Comparison of ENCODE assay signal across 7 mouse cellular contexts in the genomic region with DNA sequence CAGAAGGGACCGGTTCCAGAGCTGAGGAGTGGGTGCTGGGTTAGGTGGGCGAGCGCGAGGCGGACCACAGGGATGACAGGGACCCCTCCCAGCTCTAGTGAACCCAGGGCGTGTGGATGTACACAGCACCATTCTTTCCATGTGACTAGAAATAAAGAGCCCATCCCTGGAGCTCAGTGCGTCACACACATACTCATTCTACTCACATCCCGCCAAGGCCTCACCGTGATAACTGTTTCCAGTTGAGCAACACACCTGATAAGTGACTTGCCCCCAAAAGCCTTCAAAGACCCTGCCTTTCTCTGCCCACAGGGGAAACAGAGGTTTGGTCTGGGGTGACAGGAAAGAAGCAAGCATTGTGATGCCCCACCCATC. TPM values are rescaled to one million over a fixed set of nuclear protein-coding genes. Genes with fewer than 3 reads are reported as not detected.
A peak's percentile ranks its signal among the peaks of the same experiment; 100 is the strongest.
DNase-seq lines count a peak whose midpoint lies in the region; ATAC-seq lines count a peak whose summit lies in the region.

No protein-coding gene starts in this region.

- peak overlapping the region; percentile 56 for H3K4me3 ChIP-seq in forebrain, embryonic 11.5 days (ENCODE audit: low read depth, low read length)
- peak overlapping the region; percentile 85 for H3K4me3 ChIP-seq in liver, embryonic 11.5 days (ENCODE audit: low read depth, low read length)
- peak overlapping the region; percentile 90 for H3K4me3 ChIP-seq in stomach, embryonic 15.5 days (replicated peaks)

- H3K9me3 ChIP-seq in forebrain, embryonic 11.5 days (ENCODE audit: control insufficient read depth, low read length): no peaks in the 10 kb centered on the region
- H3K9me3 ChIP-seq in liver, embryonic 11.5 days (ENCODE audit: control insufficient read depth, low read length): no peaks in the 10 kb centered on the region
- no peaks in the 10 kb centered on the region for H3K9me3 ChIP-seq in stomach, embryonic 15.5 days

- 3% methylated on average over 9 of the region's 9 CpGs for WGBS in forebrain, embryonic 11.5 days
- WGBS in liver, embryonic 11.5 days: 2% methylated on average over 9 of the region's 9 CpGs
- WGBS in stomach, embryonic 15.5 days: 3% methylated on average over 9 of the region's 9 CpGs

- H3K27ac ChIP-seq in forebrain, embryonic 11.5 days (ENCODE audit: low read depth, low read length): no peak overlapping the region
- no peak overlapping the region for H3K27ac ChIP-seq in liver, embryonic 11.5 days (ENCODE audit: low read depth, low read length)
- no peak overlapping the region for H3K27ac ChIP-seq in stomach, embryonic 15.5 days

- intact Hi-C loops in left cerebral cortex, postnatal 36 days (cut with DNase I): no loop called here

- peaks cover 6% of the 10 kb centered on the region; the same call in 1 of the 2 replicates for H3K4me1 ChIP-seq in forebrain, embryonic 11.5 days (replicated peaks; ENCODE audit: control insufficient read depth, insufficient read depth, low read length)
- peaks cover 10% of the 10 kb centered on the region for H3K4me1 ChIP-seq in liver, embryonic 11.5 days (replicated peaks; ENCODE audit: control insufficient read depth, insufficient read depth, low read length)
- H3K4me1 ChIP-seq in stomach, embryonic 15.5 days: peaks cover 10% of the 10 kb centered on the region; the same call in 1 of the 2 replicates

- peak overlapping the region; percentile 47 for H3K9ac ChIP-seq in forebrain, embryonic 11.5 days (ENCODE audit: low read length)
- peak overlapping the region; percentile 69 for H3K9ac ChIP-seq in liver, embryonic 11.5 days (ENCODE audit: low read depth, low read length)
- H3K9ac ChIP-seq in stomach, embryonic 15.5 days: peak overlapping the region; percentile 61; the same call in 1 of the 2 replicates

- no peak; the same call in 1 of the 2 replicates for ATAC-seq in forebrain, embryonic 11.5 days (replicated peaks; ENCODE audit: low FRiP score)
- ATAC-seq in liver, embryonic 11.5 days (replicated peaks; ENCODE audit: low FRiP score): peak; percentile 11
- no peak; the same call in none of the 2 replicates for ATAC-seq in stomach, embryonic 15.5 days (ENCODE audit: insufficient read depth, low FRiP score, low read depth)
- no peak for ATAC-seq in monocyte, adult 5-6 weeks (replicated peaks; ENCODE audit: insufficient number of reproducible peaks, low FRiP score, low TSS enrichment, poor library complexity, severe bottlenecking)

- peak; percentile 7 for DNase-seq in spleen, adult 12 weeks (ENCODE audit: low spot score)
- no peak for DNase-seq in spleen, postnatal 14 days (ENCODE audit: low spot score in 2 of 2)
- no peak for DNase-seq in forebrain, embryonic 11.5 days (ENCODE audit: low spot score)
- no peak for DNase-seq in liver, embryonic 11.5 days (ENCODE audit: low spot score)
- no peak for DNase-seq in left cerebral cortex, postnatal 36 days (ENCODE audit: low spot score in 2 of 2)

- no peaks in the 10 kb centered on the region for H3K36me3 ChIP-seq in forebrain, embryonic 11.5 days (ENCODE audit: control insufficient read depth, insufficient read depth, low read length)
- no peaks in the 10 kb centered on the region for H3K36me3 ChIP-seq in liver, embryonic 11.5 days (ENCODE audit: control insufficient read depth, insufficient read depth, low read length)
- no peaks in the 10 kb centered on the region for H3K36me3 ChIP-seq in stomach, embryonic 15.5 days

- H3K4me2 ChIP-seq in forebrain, embryonic 11.5 days (ENCODE audit: low read depth, low read length, severe bottlenecking): peak overlapping the region; percentile 77
- peak overlapping the region; percentile 92 for H3K4me2 ChIP-seq in liver, embryonic 11.5 days
- peak overlapping the region; percentile 87 for H3K4me2 ChIP-seq in stomach, embryonic 15.5 days

- no peaks in the 10 kb centered on the region for H3K27me3 ChIP-seq in forebrain, embryonic 11.5 days (ENCODE audit: control insufficient read depth, insufficient read depth, low read length)
- no peaks in the 10 kb centered on the region; the same call in 1 of the 2 replicates for H3K27me3 ChIP-seq in liver, embryonic 11.5 days (replicated peaks; ENCODE audit: control insufficient read depth, insufficient read depth, low read length)
- no peaks in the 10 kb centered on the region for H3K27me3 ChIP-seq in stomach, embryonic 15.5 days (replicated peaks)

RNA-seq across cellular contexts. Expression of a gene that starts 0.5 kb away (rescaled TPM):
- polyA plus RNA-seq in forebrain, embryonic 11.5 days (2014; fragmentation: Nextera tagmentation; extraction: Ambion mirVana): 4.7 and 4.8 TPM in 2 replicates
- 2.2 and 2.6 TPM in 2 replicates for polyA plus RNA-seq in liver, embryonic 11.5 days (2014; fragmentation: Nextera tagmentation; extraction: Ambion mirVana)
- 3.7 and 4.2 TPM in 2 replicates for polyA plus RNA-seq in stomach, embryonic 15.5 days (2015; fragmentation: Nextera tagmentation; extraction: Ambion mirVana)
- total RNA-seq in left cerebral cortex, postnatal 36 days (2021): 10 to 100 TPM; 12.9 to 13.5 TPM
- total RNA-seq in monocyte, adult 5-6 weeks (2017): 1.2 to 4.0 TPM (median 2.2 TPM) in 3 replicates

RNA-seq across cellular contexts. Expression of a gene that starts 0.8 kb away (rescaled TPM):
- 2.8 and 2.9 TPM in 2 replicates for polyA plus RNA-seq in forebrain, embryonic 11.5 days (2014; fragmentation: Nextera tagmentation; extraction: Ambion mirVana)
- 0.86 and 0.92 TPM in 2 replicates for polyA plus RNA-seq in liver, embryonic 11.5 days (2014; fragmentation: Nextera tagmentation; extraction: Ambion mirVana)
- polyA plus RNA-seq in stomach, embryonic 15.5 days (2015; fragmentation: Nextera tagmentation; extraction: Ambion mirVana): 1.8 and 2.2 TPM in 2 replicates
- 10 to 100 TPM; 16.7 to 19.3 TPM for total RNA-seq in left cerebral cortex, postnatal 36 days (2021)
- total RNA-seq in monocyte, adult 5-6 weeks (2017): 1.9 to 8.0 TPM (median 5.7 TPM) in 3 replicates

RNA-seq across cellular contexts. Expression of a gene that starts 38.8 kb away (rescaled TPM):
- polyA plus RNA-seq in forebrain, embryonic 11.5 days (2014; fragmentation: Nextera tagmentation; extraction: Ambion mirVana): 44.1 and 44.6 TPM in 2 replicates
- 66.4 and 74.2 TPM in 2 replicates for polyA plus RNA-seq in liver, embryonic 11.5 days (2014; fragmentation: Nextera tagmentation; extraction: Ambion mirVana)
- polyA plus RNA-seq in stomach, embryonic 15.5 days (2015; fragmentation: Nextera tagmentation; extraction: Ambion mirVana): 46.2 and 46.9 TPM in 2 replicates
- total RNA-seq in left cerebral cortex, postnatal 36 days (2021): 10 to 100 TPM in 1 of 2 experiments, 1 to 10 TPM in 1; 7.9 to 11.8 TPM
- 1.9 to 8.3 TPM (median 4.5 TPM) in 3 replicates for total RNA-seq in monocyte, adult 5-6 weeks (2017)
